Mouse (Mus musculus): Measurements from ENCODE around the gene Zfand2a. TPM values are rescaled to one million over a fixed set of nuclear protein-coding genes. Genes with fewer than 3 reads are reported as not detected.

Gene Zfand2a
- total RNA-seq (2021), result 10 to 100 TPM; 16.4 to 16.5 TPM
- long read RNA-seq, experiment 1, result 0 reads
- long read RNA-seq, experiment 2, partial matches to known transcripts, result 1 of 2 reads
- long read RNA-seq, experiment 2, other reads (novel, unspliced or antisense), result 1 of 2 reads

DNA sequence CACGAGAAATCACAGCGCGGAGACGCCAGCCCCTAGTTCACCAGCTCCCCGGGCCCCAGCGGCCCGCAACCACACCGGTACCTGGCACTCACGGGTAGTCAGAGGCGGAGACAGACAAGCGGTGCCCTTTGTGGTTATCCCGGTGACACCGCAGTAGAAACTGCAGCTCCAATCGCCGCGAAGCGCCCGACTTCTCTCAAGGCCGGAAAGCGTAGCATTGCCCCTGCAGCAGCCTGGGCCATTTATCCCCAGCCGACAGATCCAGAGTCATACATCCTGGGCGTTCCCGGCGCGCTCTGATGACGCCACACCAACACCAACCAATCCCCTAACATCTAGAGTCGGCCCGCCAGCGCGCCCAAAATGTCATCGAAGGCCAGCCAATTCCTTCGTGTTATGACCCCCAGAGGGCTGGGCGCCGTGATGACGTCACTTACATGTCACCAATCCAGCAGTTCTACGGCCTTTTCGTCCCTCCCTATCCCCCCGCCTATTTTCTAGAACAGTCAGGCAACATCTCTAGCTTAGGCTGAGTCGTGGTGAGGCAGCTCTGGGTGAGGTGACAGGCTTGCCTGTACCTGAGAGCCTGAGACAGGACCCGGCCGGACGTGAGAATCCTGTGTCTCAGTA, at the start of gene Zfand2a:
TSS of gene Zfand2a (minus strand) at position 365 of the 630 bp plus-strand sequence.
- peak; percentile 98 to 99 for DNase-seq
- intact Hi-C loops (cut with DNase I), result no loop called here

DNA sequence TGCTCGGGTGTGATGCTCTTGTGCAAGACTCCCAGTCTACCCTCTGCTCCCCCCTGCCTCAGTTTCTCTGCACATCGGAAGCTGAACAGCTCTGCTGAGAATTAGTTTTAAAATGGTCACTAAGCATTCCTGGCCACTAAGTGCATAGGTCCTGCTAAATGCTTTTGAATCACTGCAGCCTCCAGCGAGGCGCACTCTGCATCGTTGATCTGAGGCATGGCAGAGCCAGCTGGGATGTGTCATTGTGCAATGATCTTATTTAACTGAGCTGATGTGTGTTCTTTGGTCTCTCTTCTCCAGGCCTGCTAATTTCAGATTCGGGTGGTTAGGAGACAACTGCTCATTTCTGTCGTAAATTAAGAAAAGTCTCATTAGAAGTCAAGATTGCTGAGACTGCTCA, 44.5 kb upstream of the Zfand2a start:
- intact Hi-C loops (cut with DNase I), result no loop called here

DNA sequence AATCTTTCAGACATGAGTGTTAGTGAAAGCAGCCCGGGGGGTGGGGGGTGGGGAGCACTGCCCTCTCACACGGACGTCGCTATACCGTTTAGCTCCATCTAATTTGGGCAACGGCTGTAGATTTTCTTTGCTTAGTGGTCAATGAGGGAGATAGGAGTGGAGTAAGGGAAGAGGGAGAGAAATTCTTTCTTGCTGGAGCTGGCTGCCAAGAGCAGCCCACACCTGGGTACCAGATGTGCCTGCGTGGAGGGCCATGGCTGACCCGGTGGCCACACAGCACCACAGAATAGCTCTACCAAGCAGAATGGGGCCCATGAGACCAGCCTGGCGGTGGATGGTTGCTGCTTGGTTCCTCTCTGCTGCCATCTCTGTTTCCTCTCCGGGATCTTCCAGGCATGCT, 37.6 kb upstream of the Zfand2a start:
- no peak for DNase-seq
- intact Hi-C loops (cut with DNase I), result no loop called here

More for the DNA sequence above, 44.5 kb upstream of the Zfand2a start:
- no peak for DNase-seq

DNA sequence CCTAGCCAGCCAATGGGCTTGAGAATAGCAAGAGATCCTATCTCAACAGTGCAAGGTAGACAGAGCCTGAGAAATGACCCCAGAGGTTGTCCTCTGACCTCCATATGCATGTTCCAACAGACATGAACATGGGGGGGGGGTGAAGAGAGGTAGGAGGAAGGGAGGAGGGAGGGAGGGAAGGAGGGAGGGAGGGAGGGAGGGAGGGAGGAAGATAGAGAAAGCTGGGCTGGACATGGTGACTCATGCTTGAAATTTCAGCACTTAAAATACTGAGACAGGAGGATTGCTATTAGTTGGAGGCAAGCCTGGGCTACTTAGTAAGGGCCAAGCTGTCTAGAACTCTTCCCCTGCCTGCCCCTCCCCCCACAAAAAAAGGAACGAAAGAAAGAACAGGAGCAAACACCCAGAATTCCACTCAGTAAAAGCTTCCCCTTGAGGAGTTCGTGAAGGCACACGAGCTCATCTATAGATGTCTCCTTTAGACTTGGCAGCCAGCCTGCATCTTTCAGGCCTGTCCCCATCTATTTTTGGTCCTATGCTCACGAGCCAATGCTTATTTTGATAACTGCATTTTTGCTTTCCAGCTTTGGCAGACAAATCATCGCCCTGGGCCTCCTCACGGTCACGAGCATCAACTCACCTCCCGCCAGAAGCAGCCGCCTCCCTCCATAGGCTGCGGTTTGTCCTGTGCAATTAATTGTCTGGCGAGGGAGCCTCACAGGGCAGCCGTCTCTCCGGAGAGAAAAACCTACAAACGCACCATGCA, 35.9 kb upstream of the Zfand2a start:
- DNase-seq, result peak; percentile 56 to 73
- intact Hi-C loops (cut with DNase I), result no loop called here

DNA sequence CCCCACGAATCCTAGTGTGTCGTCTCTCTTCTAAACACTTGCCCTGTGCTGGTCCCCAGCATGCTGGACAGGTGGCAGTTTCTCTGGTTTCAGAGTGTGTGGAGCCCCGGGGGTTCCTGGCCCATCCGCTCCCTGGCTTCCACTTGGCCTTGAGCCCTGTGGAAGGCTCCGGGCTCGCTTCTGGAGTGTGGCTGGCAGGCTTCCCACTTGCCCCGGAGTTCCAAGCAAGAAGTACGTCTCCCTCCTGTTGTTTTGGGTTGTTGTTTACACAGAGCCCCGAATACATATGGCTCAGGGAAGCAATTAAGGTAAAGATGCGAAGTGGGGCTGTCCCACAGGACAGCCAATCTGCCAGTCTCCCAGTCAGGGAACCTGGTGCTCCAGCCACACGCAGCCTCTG, 31.9 kb upstream of the Zfand2a start:
- intact Hi-C loops (cut with DNase I), result no loop called here
- DNase-seq, result peak; percentile 35 to 49

DNA sequence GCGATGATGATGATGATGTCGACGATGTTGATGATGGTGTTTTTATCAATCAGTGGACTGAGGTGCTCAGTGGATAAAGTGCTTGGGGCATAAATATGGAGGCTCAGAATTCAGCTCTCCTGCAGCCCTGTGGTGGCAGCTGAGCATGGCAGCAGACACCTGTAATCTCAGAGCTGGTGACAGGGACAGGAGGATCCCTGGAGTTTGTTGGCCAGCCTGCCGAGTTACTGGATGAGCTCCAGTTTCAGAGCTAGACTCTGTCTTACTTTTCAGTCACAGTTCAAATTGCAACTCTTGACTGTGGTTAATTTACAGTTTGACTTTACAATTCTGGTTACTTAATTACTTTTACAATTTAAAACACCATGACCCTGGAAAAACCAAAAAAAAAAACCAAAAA, 27.9 kb upstream of the Zfand2a start:
- no peak for DNase-seq
- intact Hi-C loops (cut with DNase I), result no loop called here

DNA sequence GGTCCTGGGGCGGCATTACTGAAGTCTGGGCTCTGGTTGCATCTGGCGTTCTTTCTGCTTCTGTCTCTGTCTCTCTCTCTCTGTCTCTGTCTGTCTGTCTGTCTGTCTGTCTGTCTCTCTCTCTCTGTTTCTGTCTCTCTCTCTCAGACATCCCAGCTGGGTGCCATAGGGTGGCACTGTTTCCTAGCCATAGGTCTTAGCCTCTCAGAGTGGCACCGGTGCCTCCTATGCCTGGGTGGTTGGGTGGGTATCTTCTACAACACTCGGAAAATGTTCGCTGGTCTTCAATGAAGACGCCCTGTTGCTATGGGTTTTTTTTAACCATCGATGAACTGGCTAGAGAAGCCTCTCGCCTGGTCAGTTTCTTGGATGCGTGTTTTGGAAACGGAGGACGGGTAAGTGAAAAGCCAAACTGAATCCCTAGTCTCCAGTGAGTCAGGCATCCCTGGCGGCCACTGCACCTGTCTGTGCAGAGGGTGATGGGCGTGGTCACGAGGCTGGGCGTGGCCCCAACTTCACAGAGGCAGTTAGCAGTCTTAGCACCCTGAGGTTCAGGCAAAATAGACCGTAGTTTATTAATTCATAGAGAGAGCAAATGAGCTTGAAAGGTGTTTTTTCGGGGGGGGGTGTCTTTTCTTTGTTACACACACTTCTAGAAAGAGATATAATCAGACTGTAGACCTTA, 26.5 kb upstream of the Zfand2a start:
- intact Hi-C loops (cut with DNase I), result no loop called here
- DNase-seq, result no peak

DNA sequence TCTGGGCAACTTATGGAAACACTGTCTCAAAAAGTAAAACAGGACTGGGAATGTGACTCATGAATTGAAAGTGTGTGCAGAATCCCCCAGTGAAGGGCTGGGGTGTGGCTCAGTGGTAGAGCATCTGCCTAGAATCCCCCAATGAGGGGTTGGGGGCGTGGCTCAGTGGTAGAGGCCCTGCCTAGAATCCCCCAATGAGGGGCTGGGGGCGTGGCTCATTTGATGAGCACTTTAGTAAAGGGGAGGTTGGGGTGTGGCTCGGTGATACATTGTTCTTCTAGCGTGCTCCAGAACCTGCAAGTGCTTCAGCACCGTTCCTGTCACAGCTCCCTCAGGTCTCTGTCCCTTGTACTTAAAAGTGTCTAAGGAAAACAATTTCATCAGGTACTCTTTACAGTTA, 21.9 kb upstream of the Zfand2a start:
- DNase-seq, result no peak
- intact Hi-C loops (cut with DNase I), result no loop called here

DNA sequence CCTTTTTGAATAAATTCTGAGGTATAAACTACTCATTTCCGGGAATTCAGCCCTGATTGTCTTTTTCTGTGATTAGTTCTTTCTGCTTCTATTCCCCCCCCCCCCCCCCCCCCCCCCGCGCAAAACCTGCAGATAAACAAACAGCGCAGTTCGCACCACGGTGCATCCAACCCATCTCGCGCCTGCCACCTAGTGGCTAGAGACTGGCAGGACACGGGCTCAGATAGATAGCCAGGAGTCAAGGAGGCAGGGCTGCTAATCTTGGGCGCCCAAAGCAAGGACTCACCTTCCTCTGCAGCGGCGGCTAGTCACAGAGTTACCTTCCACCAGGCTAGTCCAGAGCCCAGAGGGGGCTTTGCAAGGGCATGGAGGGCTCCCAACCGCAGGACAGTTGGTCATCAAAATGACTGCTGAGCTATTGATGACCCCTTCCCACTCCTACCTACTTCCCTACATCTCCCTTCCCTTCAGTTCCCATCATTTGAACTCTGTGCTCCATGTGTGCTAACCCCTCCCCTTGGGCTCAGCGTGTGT, 20.8 kb upstream of the Zfand2a start:
- peak; percentile 84 to 92 for DNase-seq
- intact Hi-C loops (cut with DNase I), result no loop called here

DNA sequence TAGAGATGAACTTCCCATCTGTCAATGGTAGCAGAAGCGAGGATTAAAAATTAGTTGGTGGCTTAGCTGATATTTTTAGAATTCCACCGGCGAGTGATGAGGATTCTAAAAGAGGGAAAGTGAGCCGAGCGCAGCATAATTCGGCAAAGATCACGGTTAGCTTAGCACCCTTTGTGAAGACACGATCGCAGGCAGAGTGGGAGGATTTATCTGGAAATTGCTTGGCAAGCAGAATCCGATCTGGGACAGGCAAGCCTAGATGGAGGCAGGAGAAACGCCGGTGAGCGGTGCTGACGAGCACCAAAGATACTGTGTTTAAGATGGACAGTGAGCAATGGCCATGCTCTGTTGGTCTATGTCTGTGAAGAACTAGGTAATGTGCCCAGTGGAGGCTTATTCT, 17.9 kb upstream of the Zfand2a start:
- intact Hi-C loops (cut with DNase I), result no loop called here

DNA sequence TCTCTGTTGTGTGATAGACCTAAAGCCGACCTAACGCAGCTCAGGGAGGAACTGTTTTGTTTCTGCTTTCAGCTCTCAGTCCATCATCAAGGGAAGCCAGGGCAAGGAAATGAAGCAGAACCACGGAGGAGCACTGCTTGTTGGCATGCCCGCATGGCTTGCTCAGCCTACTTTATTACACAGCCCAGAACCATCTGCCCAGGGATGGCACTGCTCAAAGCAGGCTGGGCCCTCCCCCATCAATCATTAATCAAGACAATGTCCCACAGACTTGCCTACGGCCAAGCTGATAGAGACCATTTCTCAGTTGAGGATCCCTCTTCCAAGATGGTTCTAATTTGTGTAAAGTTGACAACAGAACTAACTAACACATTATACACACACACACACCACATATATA, 14.4 kb upstream of the Zfand2a start:
- intact Hi-C loops (cut with DNase I), result no loop called here
- no peak for DNase-seq

More for the DNA sequence above, 17.9 kb upstream of the Zfand2a start:
- no peak for DNase-seq

DNA sequence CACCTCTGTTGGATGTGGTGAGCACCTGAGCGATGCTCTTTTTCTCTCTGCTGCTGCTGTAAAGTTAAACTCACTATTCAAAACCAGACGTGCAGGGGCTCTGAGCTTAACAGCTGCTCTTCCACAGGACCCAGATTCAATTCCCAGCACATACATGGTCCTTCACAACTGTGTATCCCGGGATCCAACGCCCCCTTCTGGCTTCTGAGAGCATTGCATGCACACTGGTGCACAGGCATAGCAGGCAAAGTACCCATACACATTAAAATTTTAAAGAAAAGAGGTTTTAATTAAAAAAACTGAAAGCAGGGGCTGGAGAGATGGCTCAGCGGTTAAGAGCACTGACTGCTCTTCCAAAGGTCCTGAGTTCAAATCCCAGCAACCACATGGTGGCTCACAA, 12.6 kb upstream of the Zfand2a start:
- intact Hi-C loops (cut with DNase I), result no loop called here

DNA sequence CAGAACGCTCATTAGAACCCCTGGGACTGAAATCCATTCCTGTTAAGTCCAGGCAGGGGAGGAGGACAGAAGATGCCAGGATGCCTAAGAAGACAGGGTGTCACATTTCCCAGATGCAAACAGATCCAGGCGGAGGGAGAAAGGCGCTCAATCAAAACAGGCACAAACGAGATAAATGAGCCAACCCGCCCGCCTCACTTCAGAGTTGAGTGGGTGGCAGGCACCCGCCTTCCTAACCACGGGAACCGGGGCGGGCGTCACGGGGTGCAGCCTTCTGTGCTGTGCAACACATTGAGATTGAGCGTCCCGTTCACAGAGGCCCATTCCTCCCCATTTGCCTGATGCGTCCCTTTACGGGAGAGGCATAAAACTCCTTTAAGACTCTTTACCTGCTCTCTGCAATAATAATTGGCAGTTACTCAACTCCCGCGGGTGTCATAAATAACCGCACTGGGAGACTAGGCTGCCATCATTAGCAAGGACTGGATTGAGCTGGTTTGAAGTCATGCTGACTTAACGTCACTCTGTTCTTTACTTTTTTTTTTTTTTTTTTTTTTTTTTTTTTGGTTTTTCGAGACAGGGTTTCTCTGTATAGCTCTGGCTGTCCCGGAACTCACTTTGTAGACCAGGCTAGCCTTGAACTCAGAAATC, 10.8 kb upstream of the Zfand2a start:
- DNase-seq, result no peak
- intact Hi-C loops (cut with DNase I), result no loop called here

More for the DNA sequence above, 12.6 kb upstream of the Zfand2a start:
- DNase-seq, result no peak

DNA sequence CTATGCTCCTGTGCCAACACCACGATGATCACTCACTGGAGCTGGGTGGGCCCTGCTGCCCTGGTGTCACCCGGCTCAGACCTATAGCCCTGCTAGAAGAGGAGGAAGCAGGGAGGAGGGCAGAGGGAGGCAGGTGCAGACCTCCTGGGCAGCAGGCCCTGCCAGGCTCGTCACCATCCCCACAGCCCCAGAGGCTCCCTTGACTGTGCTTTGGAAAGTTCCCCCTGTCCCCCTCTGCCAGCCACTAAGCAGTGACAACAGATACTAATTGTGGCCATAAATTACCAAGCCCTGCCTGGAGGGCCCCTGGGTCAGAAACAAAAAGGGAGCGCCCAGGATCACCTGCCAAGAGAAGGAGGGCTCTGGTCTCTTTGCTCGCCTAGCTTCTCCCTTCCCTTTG, 9.3 kb upstream of the Zfand2a start:
- intact Hi-C loops (cut with DNase I), result no loop called here

DNA sequence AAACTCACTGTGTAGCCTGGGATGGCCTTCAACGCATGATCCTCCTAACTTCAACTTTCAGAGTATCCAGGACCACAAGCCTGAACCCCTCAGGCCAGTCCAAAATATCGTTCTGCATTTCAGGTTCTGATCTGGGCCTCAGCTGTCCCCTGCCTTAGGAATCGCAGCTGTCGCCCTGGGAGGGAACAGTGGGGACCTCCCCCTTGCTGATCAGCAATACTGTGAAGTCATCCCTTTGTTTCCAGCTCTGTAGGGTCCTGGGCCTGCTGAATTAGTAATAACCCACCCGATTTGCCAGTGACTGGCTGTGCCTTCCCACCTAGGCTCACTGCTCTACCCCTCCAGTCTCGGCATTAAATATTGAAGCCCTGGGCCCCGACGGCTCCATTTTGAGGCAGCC, 7.0 kb upstream of the Zfand2a start:
- DNase-seq, result no peak
- intact Hi-C loops (cut with DNase I), result no loop called here

More for the DNA sequence above, 9.3 kb upstream of the Zfand2a start:
- no peak for DNase-seq

DNA sequence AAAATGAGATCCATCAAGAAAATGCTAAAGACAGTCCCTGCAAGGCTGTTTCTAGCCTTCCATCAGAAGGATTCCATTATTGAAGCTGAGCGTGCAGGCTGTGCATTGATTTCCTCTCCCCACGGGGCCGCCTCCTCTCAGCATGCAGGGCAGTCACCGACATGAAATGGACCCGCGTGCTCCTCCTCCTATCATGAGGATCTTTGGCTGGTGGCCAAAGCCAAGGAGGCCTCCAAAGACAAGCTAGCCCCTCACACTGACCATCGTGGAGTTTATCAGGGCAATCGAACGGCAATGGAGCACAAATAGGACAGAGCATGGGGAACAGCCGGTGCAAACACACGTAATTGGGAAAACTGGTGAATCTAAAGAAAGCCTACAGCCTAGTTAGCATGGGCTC, 5.8 kb upstream of the Zfand2a start:
- intact Hi-C loops (cut with DNase I), result no loop called here
- DNase-seq, result no peak

DNA sequence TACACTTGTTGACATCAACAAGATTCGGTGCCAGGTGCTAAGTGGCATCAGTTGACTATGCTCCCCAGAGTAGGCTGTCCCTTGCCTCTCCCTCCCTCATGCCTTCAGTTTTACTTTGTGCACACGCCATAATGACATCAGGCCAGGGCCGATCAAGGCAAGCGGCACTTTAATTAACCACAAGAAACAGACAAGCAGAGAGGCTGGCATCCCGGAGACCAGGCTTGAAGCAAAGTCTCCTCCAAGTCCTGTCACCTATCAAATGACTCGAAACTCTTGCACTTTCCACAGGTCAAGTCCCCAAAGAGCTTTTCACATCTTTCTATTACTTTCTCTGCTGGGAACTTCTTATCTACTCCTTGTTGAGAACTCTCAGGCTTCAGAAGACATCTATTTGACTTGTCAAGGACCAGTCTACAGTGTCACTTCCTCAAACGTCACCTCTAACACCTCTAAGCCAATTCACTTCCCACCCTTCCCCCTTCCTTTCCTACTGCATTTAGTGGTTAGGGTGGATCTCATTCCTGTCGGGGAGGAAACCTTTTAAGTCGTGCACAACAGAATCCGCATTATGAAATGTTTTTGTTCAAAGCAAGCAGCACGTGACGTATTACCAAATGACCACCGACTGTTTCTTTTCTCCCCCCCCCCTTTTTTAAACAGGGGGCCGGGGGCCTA, 1.0 kb downstream of the Zfand2a start:
- no peak for DNase-seq
- intact Hi-C loops (cut with DNase I), result loop anchor here (2.0 kb wide), 1 partner anchor 23 kb away; the partner anchor contains the start of gene 3110082I17Rik

DNA sequence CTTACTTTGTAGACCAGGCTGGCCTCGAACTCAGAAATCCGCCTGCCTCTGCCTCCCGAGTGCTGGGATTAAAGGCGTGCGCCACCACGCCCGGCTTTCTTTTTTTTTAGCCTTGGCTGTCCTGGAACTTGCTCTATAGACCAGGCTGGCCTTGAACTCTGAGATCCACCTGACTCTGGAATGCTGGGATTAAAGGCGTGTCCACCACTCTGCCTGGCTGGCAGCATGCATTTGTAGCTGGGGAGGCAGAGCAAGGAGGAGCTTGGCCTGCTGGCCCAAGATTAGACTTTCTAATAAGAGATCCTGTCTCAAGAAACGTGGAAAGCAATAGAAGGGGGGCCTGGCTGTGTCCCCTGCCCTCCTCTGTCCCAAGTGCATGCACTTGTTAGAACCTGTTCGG, 3.9 kb downstream of the Zfand2a start:
- intact Hi-C loops (cut with DNase I), result no loop called here
- DNase-seq, result no peak

DNA sequence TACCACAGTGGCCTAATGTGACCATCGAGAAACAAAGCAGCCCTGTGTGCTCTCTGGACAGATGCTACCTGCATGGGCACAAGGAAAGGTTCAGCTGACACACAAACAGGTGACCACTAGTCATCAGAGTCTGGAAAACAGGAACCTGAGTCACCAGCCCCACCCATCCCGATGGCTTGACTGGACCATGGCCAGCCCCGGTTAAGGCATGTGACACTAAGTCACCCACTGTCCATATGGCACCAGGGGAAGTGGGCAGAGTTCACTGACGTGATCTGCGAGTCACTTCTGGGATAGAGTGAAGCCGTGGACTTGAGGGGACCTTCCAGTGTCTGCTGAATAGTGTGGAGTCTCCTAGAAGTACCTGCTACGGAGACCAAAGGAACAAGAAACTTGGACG, 5.3 kb downstream of the Zfand2a start:
- DNase-seq, result no peak
- intact Hi-C loops (cut with DNase I), result no loop called here

DNA sequence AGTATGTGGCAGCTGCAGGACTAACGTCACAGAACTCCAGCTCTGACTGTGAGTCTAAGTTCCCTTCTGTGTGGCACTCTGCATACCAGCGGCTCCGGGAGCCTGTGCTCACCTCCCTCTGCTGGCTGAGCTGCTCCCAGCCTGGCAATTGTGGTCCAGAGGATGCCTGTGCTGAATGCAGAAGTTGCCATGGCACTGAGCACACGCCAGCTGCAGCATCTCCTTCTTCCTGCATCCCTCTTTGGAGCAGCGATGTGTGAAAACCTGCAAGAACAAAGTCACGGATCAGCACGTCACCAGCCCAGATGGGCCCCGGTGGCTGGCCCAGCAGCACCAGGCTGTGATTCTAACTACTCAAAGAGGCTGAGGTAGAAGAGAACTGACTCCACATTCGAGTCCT, 9.6 kb downstream of the Zfand2a start:
- DNase-seq, result no peak
- intact Hi-C loops (cut with DNase I), result no loop called here

Measured in heart, postnatal 14 days (tissue).